Mouse (Mus musculus): ENCODE results near the gene Ankrd13a.

The Ankrd13a gene

DNA sequence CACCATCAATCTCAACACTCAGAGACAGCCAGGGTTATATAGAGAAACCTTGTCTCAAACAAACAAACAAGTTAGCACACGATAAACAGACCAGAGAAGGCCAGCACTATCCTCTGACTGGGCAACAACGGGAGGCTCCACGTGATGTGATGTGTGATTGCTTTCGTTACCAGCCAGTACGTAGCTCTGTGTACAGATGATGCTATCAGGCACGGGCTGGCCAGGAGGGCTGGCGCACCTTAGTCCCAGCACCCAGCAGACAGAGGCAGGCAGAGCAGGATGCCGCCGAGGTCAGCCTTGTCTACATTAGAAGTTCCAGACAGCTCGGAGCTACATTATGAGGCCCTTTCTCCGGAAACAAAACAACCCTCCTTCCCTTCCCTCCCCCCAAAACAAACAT, 25.4 kb downstream of the Ankrd13a start:
- DNase-seq (ENCODE audit: low read depth, low spot score): no peak

DNA sequence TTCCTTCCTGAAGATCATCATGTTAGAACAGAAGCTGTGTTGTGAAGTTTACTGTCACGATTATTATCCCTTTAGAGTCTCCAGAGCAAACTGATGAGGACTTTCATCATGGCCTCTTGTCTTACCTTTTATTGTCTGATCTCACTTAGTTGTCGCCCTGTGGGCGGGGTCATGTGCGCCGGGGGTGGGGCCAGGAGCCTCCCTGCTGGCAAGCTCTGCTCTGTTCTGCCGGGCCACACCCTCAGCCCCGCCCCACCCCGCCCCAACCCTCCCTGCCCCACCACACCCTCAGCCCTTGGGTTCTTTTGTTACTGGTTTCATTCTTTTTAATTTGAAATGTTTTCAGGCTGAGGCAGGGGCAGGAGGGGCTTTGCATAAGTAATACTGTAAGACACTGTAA, 26.6 kb downstream of the Ankrd13a start:
- no peak for DNase-seq (ENCODE audit: low read depth, low spot score)

DNA sequence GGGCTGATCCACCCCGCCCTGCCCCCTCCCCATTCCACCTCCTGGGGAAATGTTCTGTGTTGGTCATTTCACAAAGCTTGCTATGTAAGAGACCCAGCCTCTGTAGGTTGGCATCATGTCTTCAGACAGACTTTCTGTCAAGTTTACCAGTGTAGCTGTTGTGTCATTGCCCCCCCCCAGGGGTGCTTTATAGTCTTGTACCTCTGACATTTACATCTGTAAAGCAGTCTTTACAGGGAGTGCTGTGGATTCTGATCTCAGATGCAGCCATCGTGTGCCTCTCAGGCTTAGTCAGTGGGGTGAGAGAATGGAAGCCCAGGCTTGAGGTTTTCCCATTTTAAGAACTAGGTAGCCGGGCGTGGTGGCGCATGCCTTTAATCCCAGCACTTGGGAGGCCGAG, 27.4 kb downstream of the Ankrd13a start:
- no peak for DNase-seq (ENCODE audit: low read depth, low spot score)

- no peak for DNase-seq (ENCODE audit: low read depth, low spot score)
Measured at GRCm38 (mm10) chr5:114803231-114803630, 28.8 kb downstream of the Ankrd13a start.

DNA sequence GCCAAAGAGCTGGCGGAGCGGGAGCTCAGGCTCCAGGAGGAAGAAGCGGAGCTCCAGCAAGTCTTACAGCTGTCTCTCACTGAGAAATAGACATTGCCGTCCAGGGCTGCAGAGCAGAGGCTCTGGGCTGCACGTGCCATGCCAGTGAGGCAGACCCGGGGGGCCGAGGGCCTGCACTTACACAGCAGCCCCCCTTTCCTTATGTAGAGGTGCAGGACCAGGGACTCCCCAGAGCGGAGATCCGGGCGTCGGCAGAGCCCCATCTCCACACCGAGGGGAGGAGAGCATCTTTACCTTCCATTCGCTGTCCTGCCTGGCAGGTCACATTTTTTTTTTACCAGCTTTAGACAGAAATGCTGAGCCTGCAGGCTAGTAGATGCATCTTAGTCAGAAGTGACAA, 29.9 kb downstream of the Ankrd13a start:
- DNase-seq (ENCODE audit: low read depth, low spot score): no peak

- DNase-seq (ENCODE audit: low read depth, low spot score): no peak
Measured at GRCm38 (mm10) chr5:114804958-114805357, 30.5 kb downstream of the Ankrd13a start.

GRCm38 (mm10) chr5:114805436-114806350, 31.2 kb downstream of the Ankrd13a start:
- no peak for DNase-seq (ENCODE audit: low read depth, low spot score)

GRCm38 (mm10) chr5:114806636-114807035, 32.2 kb downstream of the Ankrd13a start:
- DNase-seq (ENCODE audit: low read depth, low spot score): no peak

DNA sequence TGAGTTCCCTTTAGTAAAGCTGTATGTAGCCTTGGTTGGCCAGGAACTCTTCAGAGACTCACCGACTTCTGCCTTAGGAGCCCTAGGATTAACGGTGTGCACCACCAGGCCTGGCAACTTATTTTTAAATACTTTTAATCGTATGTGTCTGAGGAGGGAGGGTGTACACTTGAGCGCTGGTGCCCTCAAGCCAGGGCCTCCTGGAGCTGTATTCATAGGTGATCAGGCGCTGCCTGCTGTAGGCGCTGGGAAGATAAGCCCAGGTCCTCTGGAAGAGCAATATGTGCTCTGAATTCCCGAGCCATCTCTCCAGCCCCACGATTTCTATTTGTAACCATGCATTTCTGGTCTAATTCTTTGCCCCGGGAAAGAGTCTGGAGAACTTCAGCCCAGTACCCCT, 32.6 kb downstream of the Ankrd13a start:
- DNase-seq (ENCODE audit: low read depth, low spot score): no peak

GRCm38 (mm10) chr5:114807468-114807867, 33.0 kb downstream of the Ankrd13a start:
- DNase-seq (ENCODE audit: low read depth, low spot score): no peak

- no peak for DNase-seq (ENCODE audit: low read depth, low spot score)
Measured at GRCm38 (mm10) chr5:114807893-114808292, 33.4 kb downstream of the Ankrd13a start.

DNA sequence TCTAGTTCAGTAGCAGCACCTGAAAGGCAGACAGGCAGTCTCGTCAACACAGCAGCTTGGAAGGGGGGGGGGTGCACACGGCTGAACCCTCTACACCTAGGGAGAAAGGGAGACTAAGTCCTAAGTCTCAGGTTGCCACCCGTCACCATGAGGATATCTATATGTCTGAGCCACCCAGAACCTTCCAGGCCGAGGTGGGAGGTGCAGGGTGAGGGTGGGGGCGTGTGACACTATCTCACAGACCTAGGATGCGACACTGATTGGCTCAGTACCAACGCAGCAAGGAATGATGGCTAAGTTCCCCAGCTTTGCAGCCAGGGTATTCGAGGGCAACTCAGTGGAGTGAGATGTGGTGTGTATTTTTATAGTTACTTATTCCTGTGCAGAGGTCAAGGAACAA, 33.9 kb downstream of the Ankrd13a start:
- DNase-seq (ENCODE audit: low read depth, low spot score): no peak

DNA sequence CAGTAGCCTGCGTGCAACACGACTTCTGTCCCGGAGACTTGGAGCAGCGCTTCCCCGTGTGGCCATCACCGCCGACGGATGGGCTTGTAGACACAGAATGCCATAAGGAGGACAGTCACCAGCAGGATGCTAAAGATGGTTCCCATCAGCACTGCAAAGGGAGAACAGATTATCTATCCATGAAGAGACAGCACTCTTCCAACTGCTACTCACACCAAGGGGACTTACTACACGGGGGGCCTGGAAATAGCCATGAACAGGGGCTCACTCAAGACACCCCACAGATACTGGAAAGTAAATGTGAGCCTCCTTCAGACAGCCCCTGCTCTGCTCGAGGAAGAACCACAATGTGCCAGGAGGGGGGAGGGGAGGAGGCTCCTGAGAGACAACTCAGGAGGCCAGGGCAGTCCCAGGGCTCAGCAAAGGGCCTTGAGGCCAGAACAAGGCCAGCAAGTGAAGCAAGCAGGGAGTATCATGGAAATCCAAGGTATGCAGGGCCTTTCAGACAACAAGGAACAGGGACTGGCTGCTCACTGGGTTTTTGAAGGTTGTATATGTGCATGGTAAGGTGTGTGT, 34.8 kb downstream of the Ankrd13a start:
- no peak for DNase-seq (ENCODE audit: low read depth, low spot score)

- DNase-seq (ENCODE audit: low read depth, low spot score): no peak
Measured at GRCm38 (mm10) chr5:114809826-114810225, 35.3 kb downstream of the Ankrd13a start.

DNA sequence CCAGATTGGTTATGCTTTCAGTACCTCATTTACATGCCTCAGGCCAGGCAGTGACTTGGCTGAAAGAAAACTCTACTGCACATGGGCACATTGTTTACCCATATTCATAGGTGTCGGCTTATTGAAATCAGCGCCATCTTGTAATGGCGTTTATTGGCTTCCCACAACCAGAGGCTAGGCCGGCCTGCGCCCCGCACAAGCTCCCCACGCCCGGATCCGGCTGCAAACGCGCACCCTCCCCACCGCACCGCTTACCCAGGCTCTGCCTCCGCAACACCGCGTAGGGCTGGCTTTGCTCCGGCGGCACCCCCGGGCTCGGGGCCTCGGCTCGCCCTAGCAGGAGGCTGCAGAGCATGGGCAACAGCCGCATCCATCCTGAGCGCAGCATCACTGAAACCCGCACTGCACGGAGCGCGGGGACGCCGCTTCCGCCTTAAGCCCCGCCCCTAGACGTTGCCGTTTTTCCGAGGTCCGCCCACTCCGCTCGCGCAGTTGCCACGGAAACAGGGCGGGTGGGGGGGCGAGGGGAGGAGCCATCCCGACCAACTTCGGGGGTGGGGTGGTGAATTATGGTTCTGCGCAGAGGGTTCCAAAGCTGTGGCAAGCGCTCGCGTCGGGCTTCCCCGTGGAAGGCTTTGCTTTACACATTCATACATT, 39.2 kb downstream of the Ankrd13a start:
- DNase-seq (ENCODE audit: low read depth, low spot score): no peak

DNA sequence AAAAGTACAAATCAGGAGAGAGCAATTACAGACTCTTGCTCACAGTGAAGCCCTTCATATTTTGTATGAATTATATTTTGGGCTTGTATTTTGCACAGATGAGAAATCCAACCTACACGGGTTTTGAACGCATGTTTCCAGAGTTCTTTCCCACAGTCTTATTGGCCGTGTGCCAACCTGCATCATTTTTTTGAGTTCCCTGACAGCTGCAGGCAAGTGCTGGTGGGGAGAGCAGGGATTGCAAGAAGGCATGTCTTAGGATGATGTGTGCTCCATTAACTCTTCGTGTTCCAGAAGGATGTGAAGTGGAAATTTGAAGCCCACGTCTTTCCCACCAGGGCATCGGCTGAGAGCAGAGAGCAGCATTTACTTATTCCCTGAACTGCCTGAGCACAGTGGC, 42.1 kb downstream of the Ankrd13a start:
- no peak for DNase-seq (ENCODE audit: low read depth, low spot score)

- no peak for DNase-seq (ENCODE audit: low read depth, low spot score)
Measured at GRCm38 (mm10) chr5:114818124-114818523, 43.6 kb downstream of the Ankrd13a start.

DNA sequence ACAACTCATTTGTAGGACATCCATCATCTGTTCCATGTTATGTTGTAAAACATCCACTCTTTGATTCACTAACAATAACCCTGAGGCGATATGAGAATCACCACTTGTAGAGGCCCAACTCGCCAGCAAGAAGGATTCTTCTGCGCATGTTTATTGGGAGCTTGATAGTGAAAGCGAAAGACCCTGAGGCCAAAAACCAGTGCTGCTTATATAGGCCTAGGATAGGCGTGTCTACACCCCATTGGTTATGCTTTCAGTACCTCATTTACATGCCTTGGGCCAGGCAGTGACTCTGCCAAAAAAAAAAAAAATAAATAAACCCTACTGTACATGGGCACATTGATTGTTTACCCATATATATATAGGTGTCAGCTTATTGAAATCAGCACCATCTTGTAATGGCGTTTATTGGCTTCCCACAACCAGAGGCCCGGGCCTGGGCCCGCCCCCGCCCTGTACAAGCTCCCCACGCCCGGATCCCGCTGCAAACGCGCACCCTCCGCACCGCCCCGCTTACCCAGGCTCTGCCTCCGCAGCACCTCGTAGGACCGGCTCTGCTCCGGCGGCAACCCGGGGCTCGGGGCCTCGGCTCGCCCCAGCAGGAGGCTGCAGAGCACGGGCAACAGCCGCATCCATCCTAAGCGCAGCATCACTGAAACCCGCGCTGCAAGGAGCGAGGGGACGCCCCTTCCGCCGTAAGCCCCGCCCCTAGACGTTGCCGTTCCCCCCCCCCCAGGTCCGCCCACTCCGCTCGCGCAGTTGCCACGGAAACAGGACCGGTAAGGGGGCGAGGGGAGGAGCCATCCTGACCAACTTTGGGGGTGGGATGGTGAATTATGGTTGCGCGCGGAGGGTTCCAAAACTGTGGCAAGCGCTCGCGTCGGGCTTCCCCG, 48.6 kb downstream of the Ankrd13a start, which contains the start of gene 1500011B03Rik:
Gene 1500011B03Rik, minus strand, starts transcription at position 673 of the 893 bp plus-strand sequence.
- DNase-seq (ENCODE audit: low read depth, low spot score): no peak

GRCm38 (mm10) chr5:114824197-114824596, 49.7 kb downstream of the Ankrd13a start:
- DNase-seq (ENCODE audit: low read depth, low spot score): no peak

GRCm38 (mm10) chr5:114825978-114826691, 51.7 kb downstream of the Ankrd13a start:
- peak; percentile 98 for DNase-seq (ENCODE audit: low read depth, low spot score)

GRCm38 (mm10) chr5:114827427-114827826, 53.0 kb downstream of the Ankrd13a start:
- no peak for DNase-seq (ENCODE audit: low read depth, low spot score)

Measured in WW6 (cell line).